Mouse (Mus musculus) erythroblast, embryonic 14.5 days (primary cell): ENCODE data around the gene Trpc2. TPM values are rescaled to one million over a fixed set of nuclear protein-coding genes. Genes with fewer than 3 reads are reported as not detected.
"Not testable (repeated sequence)": the region's sequence is repeated elsewhere in the genome, so short reads cannot be mapped to it uniquely, and the experiment has no call there.

Experiments
- H3K27me3 ChIP-seq: 2 replicates; pipeline ENCODE4 v1.6.1; 2012; ENCODE audit warnings: inconsistent platforms; ENCODE audit not compliant: control insufficient read depth
- H3K36me3 ChIP-seq: 2 replicates; pipeline ENCODE4 v1.6.1; 2012; ENCODE audit warnings: mild to moderate bottlenecking, inconsistent platforms; ENCODE audit not compliant: control insufficient read depth
- H3K4me1 ChIP-seq: 2 replicates; pipeline ENCODE4 v1.6.1; 2012; ENCODE audit warnings: inconsistent platforms; ENCODE audit not compliant: control insufficient read depth
- H3K4me3 ChIP-seq: replicated peaks from 2 replicates; pipeline ENCODE3; 2012; ENCODE audit warnings: moderate library complexity, mild to moderate bottlenecking, inconsistent platforms
- H3K9me3 ChIP-seq: 2 replicates; pipeline ENCODE4 v1.6.1; 2012; ENCODE audit warnings: low read length, inconsistent platforms, mixed read lengths; ENCODE audit not compliant: control insufficient read depth
- GATA1 ChIP-seq: IDR thresholded peaks from 2 replicates; pipeline ENCODE4 v1.6.1; 2012; ENCODE audit warnings: low read length, inconsistent platforms, mixed read lengths
- TAL1 ChIP-seq: IDR thresholded peaks from 3 replicates; pipeline ENCODE4 v1.6.1; 2012; ENCODE audit warnings: low read length, inconsistent platforms, mixed read lengths
- polyA plus RNA-seq: library from polyadenylated mRNA; stranded (reverse); fragments of >175 nt; gene quantifications from 2 replicates; pipeline ENCODE4 v1.2.3, GENCODE M21; 2012

Trpc2 gene
- 0.15 and 0.37 TPM in 2 replicates for polyA plus RNA-seq

DNA sequence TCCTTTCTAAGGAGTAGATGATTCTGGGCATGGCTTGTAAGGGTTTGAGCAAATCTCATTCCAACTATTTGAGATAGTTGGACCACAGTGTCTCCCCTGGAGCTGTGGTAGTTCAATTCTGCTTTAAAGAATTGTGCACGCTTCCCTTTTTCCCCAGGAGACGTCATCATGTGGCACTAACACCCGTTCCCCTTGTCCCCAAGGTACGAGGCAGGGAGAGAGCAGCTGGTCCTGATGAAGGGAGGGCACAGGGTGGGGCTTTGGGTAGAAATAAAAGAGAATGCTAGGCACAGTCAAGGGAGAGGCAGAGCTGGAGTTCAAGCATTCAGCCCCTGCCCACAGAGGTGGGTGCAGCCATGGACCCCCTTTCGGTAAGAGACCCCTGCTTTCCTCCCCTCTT, at the start of gene Trpc2:
Gene Trpc2 (plus strand): TSS at position 301 of the 400 bp plus-strand sequence.
- Histone ChIP-seq H3K4me3 (no peak within 1 kb of the TSS), H3K36me3 (peaks cover 81% of the 10 kb centered on the region), H3K4me1 (no peaks in the 10 kb centered on the region), H3K9me3 (no peaks in the 10 kb centered on the region), H3K27me3 (no peaks in the 10 kb centered on the region)
- TF ChIP-seq GATA1 (no peak), TAL1 (no peak)

DNA sequence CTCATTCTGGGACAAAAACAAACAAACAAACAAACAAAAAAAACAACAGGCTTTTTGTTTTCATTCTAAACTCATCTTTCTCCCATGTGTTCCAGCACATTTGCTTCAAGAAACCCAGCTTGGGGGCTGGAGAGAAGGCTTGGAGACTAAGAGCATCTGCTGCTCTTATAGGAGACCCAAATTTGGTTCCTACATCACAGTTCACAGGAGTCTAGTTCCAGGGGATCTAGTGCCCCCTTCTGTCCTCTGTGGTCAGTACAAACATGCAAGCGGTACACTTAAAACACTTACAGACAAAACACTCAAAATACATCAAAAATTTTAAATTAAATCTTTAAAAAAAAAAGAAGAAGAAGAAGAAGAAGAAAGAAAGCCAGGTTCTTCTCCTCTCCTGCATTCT, 48.0 kb upstream of the Trpc2 start:
- H3K4me1 ChIP-seq = no peaks in the 10 kb centered on the region
- no peaks in the 10 kb centered on the region for H3K9me3 ChIP-seq
- no peaks in the 10 kb centered on the region for H3K27me3 ChIP-seq
- H3K4me3 ChIP-seq = no peak overlapping the region
- no peak for TF ChIP-seq TAL1
- TF ChIP-seq GATA1 = no peak
- H3K36me3 ChIP-seq = peaks cover 95% of the 10 kb centered on the region

DNA sequence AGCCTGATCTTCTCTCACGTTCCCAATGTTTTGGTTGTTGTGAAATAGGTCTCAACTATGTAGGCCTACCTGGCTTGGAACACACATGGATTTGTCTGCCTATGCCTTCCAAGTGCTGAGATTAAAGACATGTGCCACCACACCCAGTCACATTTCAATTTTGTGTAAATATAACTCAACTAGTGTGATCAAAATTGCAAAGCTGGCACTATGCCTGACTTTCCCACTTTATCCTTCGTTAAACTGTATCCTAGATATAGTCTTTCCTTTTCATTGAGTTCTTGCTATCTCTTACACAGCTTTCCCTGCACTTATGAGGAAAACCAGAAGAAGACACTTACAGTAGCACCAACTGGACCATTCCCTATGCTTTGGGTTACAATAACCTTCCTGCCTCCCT, 47.4 kb upstream of the Trpc2 start:
- Histone ChIP-seq H3K27me3 (no peaks in the 10 kb centered on the region), H3K36me3 (peaks cover 96% of the 10 kb centered on the region), H3K4me3 (no peak overlapping the region), H3K9me3 (no peaks in the 10 kb centered on the region), H3K4me1 (no peaks in the 10 kb centered on the region)
- TF ChIP-seq TAL1 (no peak), GATA1 (no peak)

DNA sequence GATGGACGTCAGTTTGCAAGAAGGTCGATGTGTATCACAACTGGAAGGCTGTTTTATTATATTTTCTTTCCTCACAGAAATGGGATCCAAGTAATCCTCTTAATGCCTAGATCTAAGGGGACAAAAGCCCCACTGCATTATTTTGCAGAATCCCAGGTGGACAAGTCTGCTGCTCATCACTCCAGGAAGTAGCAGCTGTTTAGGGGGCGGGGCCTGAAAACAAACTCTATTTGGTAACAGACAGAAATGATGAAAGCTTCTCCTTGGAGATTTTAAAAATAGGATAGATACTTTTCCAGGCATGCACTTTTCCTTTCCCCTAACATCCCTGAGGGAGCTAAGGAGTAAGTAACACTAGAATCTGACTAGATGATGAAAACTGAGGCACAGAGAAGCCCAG, 45.6 kb upstream of the Trpc2 start:
- no peaks in the 10 kb centered on the region for H3K27me3 ChIP-seq
- TF ChIP-seq TAL1 = no peak
- H3K4me3 ChIP-seq = no peak overlapping the region
- peaks cover 92% of the 10 kb centered on the region for H3K36me3 ChIP-seq
- no peaks in the 10 kb centered on the region for H3K4me1 ChIP-seq
- no peaks in the 10 kb centered on the region for H3K9me3 ChIP-seq

DNA sequence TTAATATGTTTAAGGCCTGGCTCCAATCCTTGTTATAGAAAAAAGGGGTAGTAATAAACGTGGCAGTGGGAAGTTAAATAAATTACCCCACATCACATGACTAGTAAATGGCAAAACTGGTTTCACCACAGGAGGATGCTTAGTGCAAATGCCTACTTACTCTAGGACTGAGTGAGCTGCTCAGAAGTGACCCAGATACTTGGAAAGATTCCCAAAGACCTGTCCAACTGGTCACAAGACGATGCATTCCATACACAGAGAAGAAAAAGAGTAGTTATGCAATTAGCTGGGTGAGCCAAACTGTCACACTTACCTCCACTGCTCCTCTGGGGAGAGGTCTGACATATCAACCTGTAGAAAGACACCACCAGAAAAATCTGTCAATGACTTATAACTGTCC, 40.6 kb upstream of the Trpc2 start:
- TF ChIP-seq GATA1 (no peak), TAL1 (no peak)
- H3K36me3 ChIP-seq = peaks cover 56% of the 10 kb centered on the region

DNA sequence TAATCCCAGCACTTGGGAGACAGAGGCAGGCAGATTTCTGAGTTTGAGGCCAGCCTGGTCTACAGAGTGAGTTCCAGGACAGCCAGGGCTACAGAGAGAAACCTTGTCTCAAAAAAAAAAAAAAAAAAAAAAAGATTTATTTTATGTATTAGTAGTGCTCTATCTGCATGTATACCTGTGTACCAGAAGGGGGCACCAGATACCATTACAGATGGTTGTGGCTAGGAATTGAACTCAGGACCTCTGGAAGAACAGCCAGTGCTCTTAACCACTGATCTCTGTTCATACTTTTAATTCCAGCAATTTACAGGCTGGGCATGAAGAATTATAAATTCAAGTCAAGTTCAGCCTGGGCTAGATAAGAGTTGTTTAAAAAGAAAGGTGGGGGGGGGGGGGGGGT, 34.4 kb upstream of the Trpc2 start:
- not testable (repeated sequence) for H3K4me3 ChIP-seq, H3K4me1 ChIP-seq, H3K27me3 ChIP-seq, H3K9me3 ChIP-seq
- peaks cover 19% of the 10 kb centered on the region for H3K36me3 ChIP-seq

More for the DNA sequence above, 40.6 kb upstream of the Trpc2 start:
- Histone ChIP-seq H3K9me3 (no peaks in the 10 kb centered on the region), H3K4me3 (no peak overlapping the region), H3K27me3 (no peaks in the 10 kb centered on the region), H3K4me1 (no peaks in the 10 kb centered on the region)

DNA sequence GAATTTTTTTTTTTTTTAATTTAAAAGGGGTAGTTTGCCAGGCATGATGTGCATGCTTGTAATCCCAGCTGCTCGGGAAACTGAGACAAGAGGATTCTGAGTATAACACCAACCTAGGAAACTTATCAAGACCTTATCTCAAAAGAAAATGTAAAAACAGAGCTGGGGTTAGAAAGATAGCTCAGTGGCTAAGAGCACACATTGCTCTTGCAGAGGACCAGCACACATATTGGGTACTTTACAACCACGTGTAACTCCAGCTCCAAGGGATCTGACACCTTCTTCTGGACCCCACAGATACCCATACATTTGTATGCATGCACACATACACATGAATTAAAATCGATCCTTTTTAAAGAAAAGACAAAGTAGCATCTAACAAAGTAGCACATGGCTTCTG, 21.6 kb upstream of the Trpc2 start:
- no peaks in the 10 kb centered on the region for H3K27me3 ChIP-seq
- H3K9me3 ChIP-seq = no peaks in the 10 kb centered on the region
- peaks cover 34% of the 10 kb centered on the region for H3K36me3 ChIP-seq
- no peak overlapping the region for H3K4me3 ChIP-seq
- TF ChIP-seq GATA1 (no peak), TAL1 (no peak)
- H3K4me1 ChIP-seq = peaks cover 38% of the 10 kb centered on the region

DNA sequence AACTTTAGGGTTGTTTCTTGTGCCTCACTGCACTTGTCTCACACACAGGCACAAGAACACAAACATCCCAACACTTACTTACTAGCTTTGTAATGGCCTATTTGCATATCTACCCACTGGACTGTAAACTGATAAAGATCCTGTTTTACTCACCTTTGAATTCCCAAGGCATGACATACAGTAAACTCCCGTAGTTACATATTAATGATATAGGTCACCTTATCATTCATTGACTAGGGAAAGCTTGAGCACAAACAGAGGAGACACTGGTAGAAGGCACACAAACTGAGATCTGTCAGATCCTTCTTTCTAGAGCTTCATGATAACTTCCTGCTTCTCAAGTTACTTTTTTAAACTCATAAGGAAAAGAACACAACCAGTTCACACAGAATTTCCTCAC, 20.7 kb upstream of the Trpc2 start:
- no peaks in the 10 kb centered on the region for H3K9me3 ChIP-seq
- H3K4me3 ChIP-seq = no peak overlapping the region
- TF ChIP-seq TAL1 (no peak), GATA1 (no peak)
- peaks cover 30% of the 10 kb centered on the region for H3K36me3 ChIP-seq
- H3K4me1 ChIP-seq = peaks cover 44% of the 10 kb centered on the region
- H3K27me3 ChIP-seq = no peaks in the 10 kb centered on the region

DNA sequence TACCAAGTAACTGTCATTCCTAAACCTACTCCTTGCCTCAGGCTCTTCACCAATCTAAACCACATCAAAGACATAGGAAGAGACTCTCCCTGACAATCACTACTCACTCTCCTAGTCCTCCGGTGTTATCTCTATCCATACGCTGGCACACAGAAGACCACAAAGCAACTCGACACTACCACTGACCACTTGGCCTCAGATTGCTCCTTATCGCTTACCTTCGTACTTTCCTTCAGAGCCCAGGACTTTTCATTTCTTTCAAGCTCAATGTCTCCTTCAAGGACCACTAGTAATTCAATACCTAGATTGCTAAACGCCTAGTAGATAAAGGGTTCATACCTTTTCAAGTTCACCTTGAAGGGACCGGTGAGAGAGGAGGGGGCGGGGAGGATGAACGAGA, 19.0 kb upstream of the Trpc2 start:
- Histone ChIP-seq H3K4me1 (peaks cover 52% of the 10 kb centered on the region), H3K36me3 (peaks cover 28% of the 10 kb centered on the region), H3K9me3 (no peaks in the 10 kb centered on the region), H3K27me3 (no peaks in the 10 kb centered on the region), H3K4me3 (peak overlapping the region; percentile 86)
- TF ChIP-seq GATA1 (no peak), TAL1 (no peak)

DNA sequence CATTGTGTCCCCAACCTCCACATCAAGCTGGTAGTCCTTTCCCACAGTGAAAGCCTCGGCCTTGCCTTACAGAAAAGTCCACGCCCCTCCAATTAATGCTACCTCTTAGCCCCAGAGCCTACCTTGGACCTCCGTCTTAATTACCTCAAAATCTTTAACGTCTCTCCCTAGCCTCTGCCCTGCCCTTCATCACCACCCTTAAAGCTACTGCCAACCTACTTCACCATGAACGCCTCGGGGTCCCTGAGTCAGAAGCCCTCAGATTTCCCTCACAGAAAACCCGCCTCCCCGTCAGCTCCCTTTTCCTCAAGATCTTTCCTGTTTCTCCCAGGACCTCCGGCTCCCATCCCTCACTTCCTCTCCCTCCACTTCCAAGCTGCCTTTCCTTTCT, 18.3 kb upstream of the Trpc2 start:
- TF ChIP-seq TAL1 (no peak), GATA1 (no peak)
- H3K9me3 ChIP-seq = no peaks in the 10 kb centered on the region
- H3K36me3 ChIP-seq = peaks cover 26% of the 10 kb centered on the region
- H3K4me1 ChIP-seq = peaks cover 52% of the 10 kb centered on the region
- H3K27me3 ChIP-seq = no peaks in the 10 kb centered on the region
- H3K4me3 ChIP-seq = peak overlapping the region; percentile 86
